ENCODE assay signal across 10 mouse cellular contexts in the genomic region with DNA sequence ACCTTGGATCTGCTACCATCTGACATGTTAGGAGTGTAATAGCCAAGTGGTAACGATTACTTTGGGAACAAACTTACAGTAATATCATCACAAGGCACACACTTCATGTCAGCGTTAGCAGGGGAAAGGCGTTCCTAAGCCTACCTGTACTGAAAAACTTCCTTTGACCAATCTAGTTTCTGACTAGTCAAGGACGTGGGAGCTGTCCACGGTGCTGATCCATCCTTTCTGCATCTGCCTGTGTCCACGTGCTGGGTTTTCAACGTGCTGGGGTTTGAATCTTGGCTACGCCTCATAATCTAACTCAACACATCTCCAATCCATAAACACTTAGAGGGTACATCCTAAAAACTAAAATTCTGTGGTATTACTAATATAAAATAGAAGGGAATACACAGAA. TPM values are rescaled to one million over a fixed set of nuclear protein-coding genes. Genes with fewer than 3 reads are reported as not detected.
A peak's percentile ranks its signal among the peaks of the same experiment; 100 is the strongest.
DNase-seq lines count a peak whose midpoint lies in the region; ATAC-seq and TF ChIP-seq lines count a peak whose summit lies in the region.
"Had no signal": no experiment of that assay in that cellular context is flagged by ENCODE, and none has a peak within 500 bp of the region (broad histone marks: within the 10 kb centered on the region; RNA-seq: fewer than 3 reads in every experiment).

No protein-coding gene starts in this region.

- no peaks in the 10 kb centered on the region for H3K27me3 ChIP-seq in heart, postnatal 0 days (ENCODE audit: control insufficient read depth, insufficient read depth, low read length)
- H3K27me3 ChIP-seq in intestine, embryonic 15.5 days (replicated peaks): no peaks in the 10 kb centered on the region
- H3K27me3 ChIP-seq: heart, embryonic 13.5 days; midbrain, embryonic 12.5 days had no signal

- no peak overlapping the region for H3K4me3 ChIP-seq in heart, postnatal 0 days (ENCODE audit: low read depth, low read length)
- H3K4me3 ChIP-seq in intestine, embryonic 15.5 days (replicated peaks): no peak overlapping the region
- H3K4me3 ChIP-seq: heart, embryonic 13.5 days; midbrain, embryonic 12.5 days had no signal

- H3K9ac ChIP-seq in heart, postnatal 0 days (replicated peaks; ENCODE audit: low read depth, low read length): no peak overlapping the region
- H3K9ac ChIP-seq in intestine, embryonic 15.5 days: no peak overlapping the region
- H3K9ac ChIP-seq: heart, embryonic 13.5 days; midbrain, embryonic 12.5 days had no signal

- intact Hi-C loops in heart, postnatal 25 days (cut with DNase I): no loop called here

- no peaks in the 10 kb centered on the region for H3K9me3 ChIP-seq in heart, postnatal 0 days (replicated peaks; ENCODE audit: control insufficient read depth, low read length)
- H3K9me3 ChIP-seq in intestine, embryonic 15.5 days: no peaks in the 10 kb centered on the region
- H3K9me3 ChIP-seq: heart, embryonic 13.5 days; midbrain, embryonic 12.5 days had no signal

- no peak overlapping the region for H3K27ac ChIP-seq in heart, postnatal 0 days (ENCODE audit: low read depth)
- H3K27ac ChIP-seq in intestine, embryonic 15.5 days: no peak overlapping the region
- H3K27ac ChIP-seq: heart, embryonic 13.5 days; midbrain, embryonic 12.5 days had no signal

- no peak for TF ChIP-seq CTCF in heart, postnatal 0 days (IDR thresholded peaks at IDR 0.05; ENCODE audit: low read depth)

- no peak overlapping the region for H3K4me2 ChIP-seq in heart, postnatal 0 days (ENCODE audit: low read depth, low read length)
- no peak overlapping the region for H3K4me2 ChIP-seq in intestine, embryonic 15.5 days (replicated peaks)
- H3K4me2 ChIP-seq: heart, embryonic 13.5 days; midbrain, embryonic 12.5 days had no signal

- TF ChIP-seq EP300 in heart, postnatal 0 days (IDR thresholded peaks at IDR 0.05; ENCODE audit: low read depth): no peak

- no peak for ATAC-seq in heart, postnatal 0 days (ENCODE audit: insufficient read depth, low read depth)
- no peak for ATAC-seq in erythroid progenitor cell, adult 5-6 weeks (replicated peaks; ENCODE audit: low FRiP score, poor library complexity, severe bottlenecking)
- no peak for ATAC-seq in intestine, embryonic 15.5 days

- H3K36me3 ChIP-seq in heart, postnatal 0 days (replicated peaks; ENCODE audit: control insufficient read depth, insufficient read depth, low read length): no peaks in the 10 kb centered on the region
- H3K36me3 ChIP-seq in intestine, embryonic 15.5 days: no peaks in the 10 kb centered on the region
- H3K36me3 ChIP-seq: heart, embryonic 13.5 days; midbrain, embryonic 12.5 days had no signal

- peak; percentile 18 for DNase-seq in heart, postnatal 0 days (ENCODE audit: low spot score)
- DNase-seq in heart, postnatal 25 days (ENCODE audit: low spot score): no peak
- DNase-seq in urinary bladder, postnatal 36 days (ENCODE audit: low spot score in 2 of 2): peak; percentile 15 to 32
- DNase-seq in urinary bladder, postnatal 10 days (ENCODE audit: low spot score): no peak
- DNase-seq in kidney, postnatal 14 days: peak; percentile 51
- no peak for DNase-seq in layer of hippocampus, postnatal 10 days (ENCODE audit: low spot score in 2 of 2)

- 22% methylated on average over 8 of the region's 8 CpGs for WGBS in heart, postnatal 0 days
- WGBS in intestine, embryonic 15.5 days: 20% methylated on average over 8 of the region's 8 CpGs

- H3K4me1 ChIP-seq in heart, postnatal 0 days (ENCODE audit: control insufficient read depth, insufficient read depth): no peaks in the 10 kb centered on the region
- no peaks in the 10 kb centered on the region for H3K4me1 ChIP-seq in intestine, embryonic 15.5 days (replicated peaks)
- H3K4me1 ChIP-seq: heart, embryonic 13.5 days; midbrain, embryonic 12.5 days had no signal

RNA-seq across cellular contexts. Expression of gene Slc31a2, which starts 5.4 kb away (rescaled TPM):
- total RNA-seq in heart, postnatal 0 days (2014; rRNA removed; ENCODE audit: low replicate concordance): 31.4 and 33.2 TPM in 2 replicates
- polyA plus RNA-seq in heart, postnatal 0 days (2015; fragmentation: Nextera tagmentation; extraction: Ambion mirVana): 15.6 and 16.7 TPM in 2 replicates
- 10 to 100 TPM; 19.9 to 22.6 TPM for total RNA-seq in heart, postnatal 25 days (2021)
- total RNA-seq in layer of hippocampus, postnatal 10 days (2021): 10 to 100 TPM in 1 of 2 experiments, 1 to 10 TPM in 1; 9.5 to 11.3 TPM
- total RNA-seq in erythroid progenitor cell, adult 5-6 weeks (2015; ENCODE audit: low replicate concordance): 6.5 and 9.6 TPM in 2 replicates
- total RNA-seq in erythroid progenitor cell, adult 5-6 weeks (2017; ENCODE audit: low replicate concordance): 3.0 and 3.2 TPM in 2 replicates
- polyA plus RNA-seq in intestine, embryonic 15.5 days (2015; fragmentation: Nextera tagmentation; extraction: Ambion mirVana): 17.0 and 19.9 TPM in 2 replicates

RNA-seq across cellular contexts. Expression of gene Zfp37, which starts 26.1 kb away (rescaled TPM):
- total RNA-seq in heart, postnatal 0 days (2014; rRNA removed; ENCODE audit: low replicate concordance): 4.5 and 9.5 TPM in 2 replicates
- 2.8 TPM in 2 replicates for polyA plus RNA-seq in heart, postnatal 0 days (2015; fragmentation: Nextera tagmentation; extraction: Ambion mirVana)
- 1 to 10 TPM; 1.7 to 2.1 TPM for total RNA-seq in heart, postnatal 25 days (2021)
- 10 to 100 TPM; 23.0 to 28.1 TPM for total RNA-seq in layer of hippocampus, postnatal 10 days (2021)
- total RNA-seq in erythroid progenitor cell, adult 5-6 weeks (2015; ENCODE audit: low replicate concordance): not detected in 2 replicates
- 0.98 and 2.2 TPM in 2 replicates for total RNA-seq in erythroid progenitor cell, adult 5-6 weeks (2017; ENCODE audit: low replicate concordance)
- polyA plus RNA-seq in intestine, embryonic 15.5 days (2015; fragmentation: Nextera tagmentation; extraction: Ambion mirVana): 6.0 and 6.9 TPM in 2 replicates

Comparison
In these comparisons a context has a peak if more than half of its experiments do, and no peak if none do; other contexts are left out.
1. DNase-seq: peak in heart, postnatal 0 days (single experiment), urinary bladder, postnatal 36 days (2 of 2) and kidney, postnatal 14 days (single experiment); none in heart, postnatal 25 days (single experiment), urinary bladder, postnatal 10 days (single experiment) and layer of hippocampus, postnatal 10 days (0 of 2).